Mouse (Mus musculus) forebrain, embryonic 13.5 days (tissue): ENCODE results near the gene Fignl2. TPM values are rescaled to one million over a fixed set of nuclear protein-coding genes. Genes with fewer than 3 reads are reported as not detected.

Source experiments
- ATAC-seq: fragments of 200-750 bp; cut with Nextera tagmentation; 2 replicates; pipeline ENCODE4 v1.8.0; 2017
- H3K27ac ChIP-seq: fragments of 300-500 bp; sonication (generic); 2 replicates; pipeline ENCODE4 v1.5.1; 2015; ENCODE audit warnings: inconsistent platforms, mild to moderate bottlenecking, moderate library complexity
- H3K27me3 ChIP-seq: fragments of 300-500 bp; sonication (generic); 2 replicates; pipeline ENCODE4 v1.6.1; 2015; ENCODE audit warnings: mild to moderate bottlenecking, inconsistent platforms
- H3K36me3 ChIP-seq: fragments of 300-500 bp; sonication (generic); 2 replicates; pipeline ENCODE4 v1.6.1; 2015; ENCODE audit warnings: mild to moderate bottlenecking, inconsistent platforms; ENCODE audit not compliant: poor library complexity, severe bottlenecking
- H3K4me1 ChIP-seq: fragments of 300-500 bp; sonication (generic); 2 replicates; pipeline ENCODE4 v1.6.1; 2015; ENCODE audit warnings: inconsistent platforms
- H3K4me2 ChIP-seq: fragments of 300-500 bp; sonication (generic); 2 replicates; pipeline ENCODE4 v1.6.1; 2015; ENCODE audit warnings: inconsistent platforms, mild to moderate bottlenecking, moderate library complexity
- H3K4me3 ChIP-seq: fragments of 300-500 bp; sonication (generic); 2 replicates; pipeline ENCODE4 v1.5.1; 2015; ENCODE audit warnings: mild to moderate bottlenecking, inconsistent platforms
- H3K9ac ChIP-seq: fragments of 300-500 bp; sonication (generic); 2 replicates; pipeline ENCODE4 v1.6.1; 2015; ENCODE audit warnings: mild to moderate bottlenecking, inconsistent platforms
- H3K9me3 ChIP-seq: fragments of 300-500 bp; sonication (generic); replicated peaks from 2 replicates; pipeline ENCODE4 v1.6.1; 2016; ENCODE audit warnings: inconsistent platforms
- WGBS: fragments of 180-500 bp; shearing (Covaris S2); methylation state at CpG from one replicate; pipeline ENCODE4 v1.1.7; 2015; 5-methylcytosine and 5-hydroxymethylcytosine counted together
- polyA plus RNA-seq: library from polyadenylated mRNA; unstranded; fragments of >200 nt; fragmentation: Nextera tagmentation; extraction: Ambion mirVana; gene quantifications from 2 replicates; pipeline ENCODE4 v1.2.1, GENCODE M21; 2015

The Fignl2 gene
- polyA plus RNA-seq, 1 experiment from 2014 or later = not detected

DNA sequence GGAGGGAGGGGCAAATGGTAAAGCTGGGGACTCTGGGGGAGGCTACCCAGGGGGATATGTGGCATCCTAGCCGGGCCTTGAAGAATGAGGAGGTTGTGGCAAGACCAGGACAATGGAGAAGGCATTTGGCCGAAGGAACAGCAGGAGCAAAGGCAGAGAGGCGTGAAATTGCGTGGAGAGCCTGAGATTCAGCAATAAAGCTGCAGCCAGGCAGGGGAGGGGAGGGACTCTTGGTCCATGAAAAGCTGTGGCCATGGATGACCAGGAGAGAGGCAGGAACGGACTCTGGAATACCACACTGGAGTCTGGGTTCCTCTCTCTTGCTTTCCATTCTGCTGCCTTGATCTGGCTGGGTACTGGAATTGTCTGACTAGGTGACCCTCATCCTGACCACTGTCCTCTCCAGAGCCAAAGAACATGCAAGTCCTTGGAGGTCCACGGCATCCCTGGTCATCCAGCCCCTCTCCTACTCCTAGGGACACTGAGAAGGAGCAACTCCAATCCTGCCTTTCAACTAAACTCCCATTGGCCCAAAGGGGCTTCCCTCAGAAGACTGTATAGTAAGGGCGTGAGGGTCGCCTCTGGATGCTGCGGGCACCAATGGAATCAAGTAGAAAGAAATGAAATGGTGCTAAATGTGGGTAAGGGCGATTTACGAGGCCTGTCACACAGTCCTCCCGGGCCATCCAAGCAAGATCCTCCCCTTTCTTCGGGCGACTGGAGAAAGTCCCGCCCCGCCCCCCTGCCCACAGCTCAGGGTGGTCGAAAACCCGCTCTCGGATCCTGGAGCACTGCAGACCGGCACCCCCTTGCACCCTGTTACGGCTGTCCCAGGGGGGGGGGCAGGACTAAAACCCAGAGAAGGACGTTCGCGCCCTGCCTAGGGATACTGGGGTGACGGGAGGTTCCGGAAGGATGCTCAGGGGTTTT lies 2.0 kb downstream of the Fignl2 start:
- Histone ChIP-seq H3K27ac (no peak overlapping the region), H3K36me3 (no peaks in the 10 kb centered on the region), H3K4me1 (peaks cover 31% of the 10 kb centered on the region), H3K4me3 (peak overlapping the region; percentile 57), H3K9me3 (no peaks in the 10 kb centered on the region), H3K9ac (peak overlapping the region; percentile 73), H3K27me3 (peaks cover 51% of the 10 kb centered on the region), H3K4me2 (peak overlapping the region; percentile 84)
- peak; percentile 16; the same call in 1 of the 2 replicates for ATAC-seq
- 4% methylated on average over 25 of the region's 26 CpGs for WGBS

DNA sequence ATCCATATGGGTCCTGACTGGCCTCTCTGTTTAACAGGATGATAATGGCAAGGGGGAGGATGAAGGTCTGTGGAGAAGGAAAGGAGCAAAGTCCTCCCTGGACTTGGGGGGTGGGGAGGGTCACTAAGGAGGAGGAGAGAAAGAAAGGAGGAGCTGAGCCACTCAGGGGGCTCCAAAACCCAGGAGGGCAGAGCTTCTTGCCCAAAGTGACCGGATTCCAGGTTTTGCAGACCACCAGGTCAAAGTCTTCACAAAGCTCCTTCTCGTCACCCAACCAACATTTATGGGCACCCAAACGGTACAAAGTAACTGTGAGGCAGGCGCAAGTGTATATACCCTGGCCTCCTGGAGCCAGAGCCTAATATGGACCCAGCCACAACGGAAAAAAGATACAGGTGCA lies 2.7 kb downstream of the Fignl2 start:
- Histone ChIP-seq H3K36me3 (no peaks in the 10 kb centered on the region), H3K27me3 (peaks cover 49% of the 10 kb centered on the region), H3K9me3 (no peaks in the 10 kb centered on the region), H3K27ac (no peak overlapping the region), H3K4me2 (peak overlapping the region; percentile 84), H3K4me3 (peak overlapping the region; percentile 57; the same call in 1 of the 2 replicates), H3K9ac (no peak overlapping the region), H3K4me1 (peaks cover 35% of the 10 kb centered on the region)
- ATAC-seq = no peak
- 29% methylated on average over 5 of the region's 5 CpGs for WGBS

GRCm38 (mm10) chr15:101075150-101075549 lies 3.2 kb downstream of the Fignl2 start:
- H3K27me3 ChIP-seq = peaks cover 46% of the 10 kb centered on the region
- no peak overlapping the region for H3K4me2 ChIP-seq
- no peak overlapping the region for H3K9ac ChIP-seq
- ATAC-seq = no peak
- WGBS = 80% methylated on average over 4 of the region's 4 CpGs
- no peaks in the 10 kb centered on the region for H3K9me3 ChIP-seq
- H3K27ac ChIP-seq = no peak overlapping the region
- no peak overlapping the region for H3K4me3 ChIP-seq
- H3K36me3 ChIP-seq = no peaks in the 10 kb centered on the region
- peaks cover 39% of the 10 kb centered on the region for H3K4me1 ChIP-seq

DNA sequence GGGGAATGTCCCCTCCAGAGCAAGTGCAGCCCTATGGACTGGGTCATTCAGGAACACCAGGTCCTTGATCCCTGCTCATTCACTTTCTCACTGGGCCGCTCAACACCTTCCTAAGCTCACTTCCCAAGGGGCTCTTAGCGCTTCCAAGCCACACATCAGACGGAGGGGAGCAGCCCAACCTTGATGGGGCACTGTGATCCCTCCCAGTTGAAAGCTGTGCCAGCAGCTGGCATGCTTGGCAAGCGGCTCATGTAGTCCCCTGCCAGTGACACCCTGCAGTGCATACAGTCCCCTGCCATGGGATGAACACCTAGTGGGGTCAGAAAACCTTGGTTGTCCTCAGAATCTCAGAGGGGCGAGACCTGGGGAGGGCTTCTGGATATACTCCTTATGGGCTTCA lies 4.3 kb downstream of the Fignl2 start:
- Histone ChIP-seq H3K9me3 (no peaks in the 10 kb centered on the region), H3K4me3 (no peak overlapping the region), H3K4me2 (no peak overlapping the region), H3K4me1 (peaks cover 47% of the 10 kb centered on the region), H3K27me3 (peaks cover 36% of the 10 kb centered on the region), H3K9ac (no peak overlapping the region), H3K36me3 (no peaks in the 10 kb centered on the region), H3K27ac (no peak overlapping the region)
- 82% methylated on average over 5 of the region's 5 CpGs for WGBS
- ATAC-seq = no peak

- no peak for ATAC-seq
- 74% methylated on average over 2 of the region's 2 CpGs for WGBS
- Histone ChIP-seq H3K4me2 (no peak overlapping the region), H3K4me1 (peaks cover 43% of the 10 kb centered on the region), H3K27me3 (peaks cover 28% of the 10 kb centered on the region), H3K9ac (no peak overlapping the region), H3K36me3 (no peaks in the 10 kb centered on the region), H3K27ac (no peak overlapping the region), H3K4me3 (no peak overlapping the region), H3K9me3 (no peaks in the 10 kb centered on the region)
Observed at GRCm38 (mm10) chr15:101072736-101073135, 5.6 kb downstream of the Fignl2 start.

DNA sequence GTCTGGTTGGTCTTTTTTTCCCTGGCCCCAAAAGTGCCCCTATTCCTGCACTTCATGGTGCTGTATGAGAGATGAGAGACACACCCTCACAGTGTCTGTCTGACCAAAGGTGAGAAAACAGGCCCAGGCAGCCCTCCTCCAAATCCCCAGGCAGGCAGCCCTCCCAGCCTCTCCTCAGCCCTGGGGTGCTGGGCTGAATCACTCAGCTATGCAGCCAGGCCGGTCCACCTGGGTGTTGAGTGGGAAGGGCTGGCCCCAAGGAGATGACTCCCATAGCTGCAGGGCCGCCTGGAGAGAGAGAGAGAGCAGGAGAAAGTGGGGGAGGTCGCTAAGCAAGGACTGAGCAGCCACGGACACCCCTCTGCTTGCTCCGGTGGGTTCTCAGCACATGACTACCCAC lies 7.6 kb downstream of the Fignl2 start:
- no peak for ATAC-seq
- Histone ChIP-seq H3K4me3 (no peak overlapping the region), H3K9ac (peak overlapping the region; percentile 23; the same call in 1 of the 2 replicates), H3K36me3 (no peaks in the 10 kb centered on the region), H3K27me3 (peaks cover 11% of the 10 kb centered on the region), H3K4me1 (peaks cover 42% of the 10 kb centered on the region), H3K27ac (no peak overlapping the region), H3K4me2 (no peak overlapping the region), H3K9me3 (no peaks in the 10 kb centered on the region)
- WGBS = 35% methylated on average over 5 of the region's 5 CpGs

GRCm38 (mm10) chr15:101069641-101070190 lies 8.7 kb downstream of the Fignl2 start:
- Histone ChIP-seq H3K36me3 (no peaks in the 10 kb centered on the region), H3K27me3 (peaks cover 4% of the 10 kb centered on the region; the same call in 1 of the 2 replicates), H3K4me2 (no peak overlapping the region), H3K9ac (no peak overlapping the region), H3K4me3 (no peak overlapping the region), H3K9me3 (no peaks in the 10 kb centered on the region), H3K4me1 (peaks cover 48% of the 10 kb centered on the region), H3K27ac (no peak overlapping the region)
- ATAC-seq = no peak
- 56% methylated on average over 9 of the region's 9 CpGs for WGBS

GRCm38 (mm10) chr15:101068671-101069070 lies 9.7 kb downstream of the Fignl2 start:
- Histone ChIP-seq H3K27me3 (peaks cover 4% of the 10 kb centered on the region; the same call in 1 of the 2 replicates), H3K36me3 (no peaks in the 10 kb centered on the region), H3K4me2 (no peak overlapping the region), H3K9ac (no peak overlapping the region), H3K9me3 (no peaks in the 10 kb centered on the region), H3K27ac (no peak overlapping the region), H3K4me3 (no peak overlapping the region), H3K4me1 (peaks cover 48% of the 10 kb centered on the region)
- no peak for ATAC-seq
- WGBS = 54% methylated on average over 4 of the region's 4 CpGs

DNA sequence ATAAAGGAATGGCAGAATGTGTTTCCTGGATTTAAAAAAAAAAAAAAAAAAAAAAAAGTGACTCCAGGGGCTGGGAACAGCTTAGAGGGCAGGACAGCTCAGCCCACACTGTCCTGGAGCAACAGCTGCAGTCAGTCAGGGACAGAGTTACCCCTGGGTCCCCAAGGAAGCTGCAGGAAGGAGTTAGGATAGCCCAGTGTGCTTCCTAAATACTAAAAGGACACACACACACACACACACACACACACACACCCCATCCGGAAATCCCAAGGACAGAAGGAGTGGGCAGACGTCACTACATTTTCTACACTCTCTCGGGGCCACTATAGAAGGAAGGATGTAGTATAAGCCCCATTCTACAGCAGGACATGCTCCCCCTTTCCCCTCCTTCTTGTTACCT lies 10.3 kb downstream of the Fignl2 start:
- Histone ChIP-seq H3K9ac (0 out of 2 replicates have a peak overlapping the region, but pooled peaks have one; percentile 26), H3K4me1 (peaks cover 48% of the 10 kb centered on the region), H3K27ac (no peak overlapping the region), H3K27me3 (peaks cover 4% of the 10 kb centered on the region; the same call in 1 of the 2 replicates), H3K4me3 (no peak overlapping the region), H3K4me2 (no peak overlapping the region), H3K36me3 (no peaks in the 10 kb centered on the region), H3K9me3 (no peaks in the 10 kb centered on the region)
- ATAC-seq = no peak
- 55% methylated on average over 3 of the region's 3 CpGs for WGBS

DNA sequence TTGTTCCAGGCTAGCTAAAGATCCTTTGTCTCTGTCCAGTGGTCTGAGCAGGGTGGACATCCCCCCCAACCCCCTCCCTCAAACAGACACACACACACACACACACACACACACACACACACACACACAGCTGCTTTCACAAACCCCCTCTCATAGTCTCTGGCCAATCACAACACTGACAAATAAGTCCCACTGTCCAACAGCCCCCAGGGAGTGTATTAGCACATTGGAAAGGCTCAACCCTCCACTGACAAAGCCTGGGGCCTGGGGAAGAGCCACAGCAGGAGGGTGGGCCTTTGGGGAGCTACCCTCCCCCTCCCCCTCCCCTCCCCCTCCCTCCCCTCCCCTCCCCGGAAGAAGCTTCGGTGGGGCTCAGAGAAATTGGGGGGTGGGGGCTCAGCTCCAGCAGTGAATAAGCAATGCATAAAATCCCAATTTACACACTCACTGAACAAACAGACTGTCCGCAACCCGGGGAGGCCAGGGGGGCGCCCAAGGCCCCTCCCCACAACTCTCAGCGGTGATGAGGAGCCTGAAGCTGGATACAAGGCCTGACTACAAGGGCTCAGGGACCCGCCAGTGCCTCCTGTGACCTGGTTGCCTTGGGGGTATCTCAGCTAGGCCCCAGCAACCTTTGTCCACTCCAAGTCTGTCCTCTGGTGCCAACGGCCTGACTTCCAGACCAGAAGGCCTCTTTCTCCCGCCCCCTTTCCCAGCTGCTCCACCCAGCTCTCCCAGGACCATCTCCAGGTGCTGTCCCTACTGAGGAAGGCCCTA lies 11.3 kb downstream of the Fignl2 start:
- Histone ChIP-seq H3K9ac (no peak overlapping the region), H3K27me3 (peaks cover 4% of the 10 kb centered on the region; the same call in 1 of the 2 replicates), H3K9me3 (no peaks in the 10 kb centered on the region), H3K27ac (peak overlapping the region; percentile 25), H3K4me2 (no peak overlapping the region), H3K4me3 (no peak overlapping the region), H3K4me1 (peaks cover 49% of the 10 kb centered on the region), H3K36me3 (no peaks in the 10 kb centered on the region)
- no peak for ATAC-seq
- 6% methylated on average over 6 of the region's 9 CpGs for WGBS

DNA sequence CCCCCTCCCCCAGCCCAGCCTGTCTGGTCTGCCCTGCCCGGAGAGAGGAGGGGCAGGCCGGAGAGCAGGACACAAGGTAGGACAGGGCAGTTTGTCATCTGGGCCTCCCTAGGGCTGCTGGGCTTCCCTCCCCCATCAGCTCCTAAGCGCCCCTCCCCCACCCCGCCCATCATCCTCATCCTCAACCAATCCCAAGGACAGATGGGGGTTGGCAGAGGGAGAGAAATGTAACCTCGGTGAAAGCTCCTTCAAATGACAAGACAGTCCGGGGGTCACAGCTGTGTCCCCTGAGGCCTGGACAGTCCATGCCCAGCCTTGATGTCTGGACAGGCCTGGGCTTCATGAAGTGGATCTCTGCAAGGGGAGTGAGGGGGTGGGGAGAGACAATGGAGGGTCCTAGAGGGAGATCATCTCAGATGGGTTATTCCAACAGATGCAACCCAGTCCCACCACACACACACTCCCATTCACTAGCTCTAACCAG lies 12.0 kb downstream of the Fignl2 start:
- 21% methylated on average over 6 of the region's 6 CpGs for WGBS
- Histone ChIP-seq H3K4me1 (peaks cover 55% of the 10 kb centered on the region), H3K36me3 (no peaks in the 10 kb centered on the region), H3K4me2 (no peak overlapping the region), H3K9ac (no peak overlapping the region), H3K4me3 (no peak overlapping the region), H3K9me3 (no peaks in the 10 kb centered on the region), H3K27me3 (peaks cover 4% of the 10 kb centered on the region; the same call in 1 of the 2 replicates), H3K27ac (peak overlapping the region; percentile 25; the same call in 1 of the 2 replicates)
- no peak for ATAC-seq
